Mouse (Mus musculus) testis, adult 2 months (tissue): ENCODE results near the gene Nol7. TPM values are rescaled to one million over a fixed set of nuclear protein-coding genes. Genes with fewer than 3 reads are reported as not detected.

Experiments used
- H3K27ac ChIP-seq: fragments of 200-500 bp; 2 replicates; pipeline ENCODE4 v1.5.1; 2012; ENCODE audit warnings: low read depth, low read length; ENCODE audit not compliant: control insufficient read depth, insufficient read depth
- H3K27me3 ChIP-seq: fragments of 200-500 bp; 2 replicates; pipeline ENCODE4 v1.6.1; 2012; ENCODE audit warnings: mild to moderate bottlenecking, low read length, moderate library complexity; ENCODE audit not compliant: control insufficient read depth, insufficient read depth
- H3K36me3 ChIP-seq: fragments of 200-500 bp; 2 replicates; pipeline ENCODE4 v1.6.1; 2012; ENCODE audit warnings: mild to moderate bottlenecking, low read length; ENCODE audit not compliant: control insufficient read depth, insufficient read depth
- H3K4me1 ChIP-seq: fragments of 200-500 bp; 2 replicates; pipeline ENCODE4 v1.6.1; 2012; ENCODE audit warnings: low read length; ENCODE audit not compliant: control insufficient read depth, insufficient read depth
- H3K4me3 ChIP-seq: fragments of 200-500 bp; 2 replicates; pipeline ENCODE4 v1.5.1; 2012; ENCODE audit warnings: low read depth, mild to moderate bottlenecking, low read length, moderate library complexity, mixed read lengths; ENCODE audit not compliant: control insufficient read depth
- CTCF ChIP-seq: fragments of 200-500 bp; IDR thresholded peaks from 2 replicates; pipeline ENCODE4 v1.5.1; 2012; ENCODE audit warnings: low read depth, mild to moderate bottlenecking, inconsistent platforms, low read length, moderate library complexity; ENCODE audit not compliant: control insufficient read depth, insufficient read depth, insufficient replicate concordance
- POLR2A ChIP-seq: fragments of 200-500 bp; IDR thresholded peaks from 2 replicates; pipeline ENCODE4 v1.6.1; 2012; ENCODE audit warnings: low read depth, mild to moderate bottlenecking, inconsistent platforms, low read length, moderate library complexity; ENCODE audit not compliant: control insufficient read depth
- polyA plus RNA-seq: library from polyadenylated mRNA; depleted of rRNA; stranded (reverse); fragments of >200 nt; gene quantifications from 2 replicates; pipeline ENCODE4 v1.2.3, GENCODE M21; 2012

Nol7 gene
- polyA plus RNA-seq, 1 experiment: 7.6 TPM

- no peaks in the 10 kb centered on the region for H3K4me1 ChIP-seq
- H3K36me3 ChIP-seq: no peaks in the 10 kb centered on the region; the same call in 1 of the 2 replicates
- H3K4me3 ChIP-seq: no peak overlapping the region
- H3K27me3 ChIP-seq: no peaks in the 10 kb centered on the region
- TF ChIP-seq POLR2A (no peak), CTCF (no peak)
- no peak overlapping the region for H3K27ac ChIP-seq
Measured at GRCm38 (mm10) chr13:43428436-43428835, 30.2 kb downstream of the Nol7 start.

GRCm38 (mm10) chr13:43433395-43433794, 35.2 kb downstream of the Nol7 start:
- TF ChIP-seq CTCF: no peak
- no peak for TF ChIP-seq POLR2A
- Histone ChIP-seq H3K4me1 (no peaks in the 10 kb centered on the region), H3K4me3 (no peak overlapping the region), H3K27me3 (no peaks in the 10 kb centered on the region), H3K27ac (no peak overlapping the region), H3K36me3 (no peaks in the 10 kb centered on the region)

GRCm38 (mm10) chr13:43440376-43440775, 42.2 kb downstream of the Nol7 start:
- Histone ChIP-seq H3K36me3 (no peaks in the 10 kb centered on the region), H3K4me3 (no peak overlapping the region), H3K27ac (no peak overlapping the region), H3K27me3 (no peaks in the 10 kb centered on the region), H3K4me1 (no peaks in the 10 kb centered on the region)
- TF ChIP-seq POLR2A (no peak), CTCF (no peak)

GRCm38 (mm10) chr13:43442551-43442950, 44.4 kb downstream of the Nol7 start:
- H3K4me1 ChIP-seq: no peaks in the 10 kb centered on the region; the same call in 1 of the 2 replicates
- H3K4me3 ChIP-seq: no peak overlapping the region
- TF ChIP-seq POLR2A (no peak), CTCF (no peak)
- H3K27me3 ChIP-seq: no peaks in the 10 kb centered on the region
- H3K27ac ChIP-seq: no peak overlapping the region
- no peaks in the 10 kb centered on the region for H3K36me3 ChIP-seq

- Histone ChIP-seq H3K4me1 (no peaks in the 10 kb centered on the region; the same call in 1 of the 2 replicates), H3K27me3 (no peaks in the 10 kb centered on the region), H3K4me3 (no peak overlapping the region), H3K36me3 (no peaks in the 10 kb centered on the region), H3K27ac (no peak overlapping the region)
- TF ChIP-seq POLR2A: no peak
- TF ChIP-seq CTCF: no peak
Measured at GRCm38 (mm10) chr13:43443706-43444105, 45.5 kb downstream of the Nol7 start.

- H3K27me3 ChIP-seq: no peaks in the 10 kb centered on the region
- H3K36me3 ChIP-seq: no peaks in the 10 kb centered on the region
- no peak overlapping the region for H3K4me3 ChIP-seq
- TF ChIP-seq CTCF (no peak), POLR2A (no peak)
- no peak overlapping the region for H3K27ac ChIP-seq
- no peaks in the 10 kb centered on the region; the same call in 1 of the 2 replicates for H3K4me1 ChIP-seq
Measured at GRCm38 (mm10) chr13:43444717-43445116, 46.5 kb downstream of the Nol7 start.

GRCm38 (mm10) chr13:43445754-43446153, 47.6 kb downstream of the Nol7 start:
- H3K27ac ChIP-seq: no peak overlapping the region
- TF ChIP-seq POLR2A (no peak), CTCF (no peak)

GRCm38 (mm10) chr13:43447721-43448120, 49.5 kb downstream of the Nol7 start:
- H3K4me1 ChIP-seq: no peaks in the 10 kb centered on the region; the same call in 1 of the 2 replicates
- no peak overlapping the region for H3K4me3 ChIP-seq
- no peak for TF ChIP-seq CTCF
- no peaks in the 10 kb centered on the region for H3K36me3 ChIP-seq
- no peaks in the 10 kb centered on the region for H3K27me3 ChIP-seq
- no peak overlapping the region for H3K27ac ChIP-seq

More at GRCm38 (mm10) chr13:43445754-43446153, 47.6 kb downstream of the Nol7 start:
- no peaks in the 10 kb centered on the region for H3K27me3 ChIP-seq
- H3K36me3 ChIP-seq: no peaks in the 10 kb centered on the region
- H3K4me1 ChIP-seq: no peaks in the 10 kb centered on the region; the same call in 1 of the 2 replicates
- H3K4me3 ChIP-seq: no peak overlapping the region
